Mouse (Mus musculus): ENCODE results near the gene Arhgef5.

DNA sequence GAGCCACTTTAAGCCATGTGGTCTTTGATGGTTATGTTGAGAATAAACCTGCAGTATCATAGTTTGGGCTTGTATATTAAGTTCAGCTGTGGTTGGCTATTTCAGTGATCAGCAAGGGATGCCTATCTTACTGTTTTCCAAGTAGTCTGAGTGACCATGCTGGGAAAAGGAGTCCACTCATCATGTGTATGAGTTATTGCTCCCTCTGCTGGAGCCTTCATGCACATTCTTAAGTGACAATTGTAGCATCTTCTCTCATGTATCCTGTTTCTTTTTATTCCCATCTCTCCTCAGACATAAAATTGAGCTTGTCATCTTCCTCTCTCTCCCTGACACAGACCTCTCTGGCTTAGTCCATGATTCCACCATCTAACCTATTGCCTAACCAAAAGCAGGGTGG, 12.9 kb downstream of the Arhgef5 start:
- TF ChIP-seq CTCF (IDR thresholded peaks at IDR 0.05; ENCODE audit: extremely low read depth, insufficient read length, insufficient replicate concordance, low read depth, low read length) (no peak), POLR2A (IDR thresholded peaks at IDR 0.05; ENCODE audit: low read depth, low read length) (no peak)
